9 mouse cellular contexts compared by ENCODE assay signal in genomic region chr8:106508456-106508855, GRCm38 (mm10). TPM values are rescaled to one million over a fixed set of nuclear protein-coding genes. Genes with fewer than 3 reads are reported as not detected.
A peak's percentile ranks its signal among the peaks of the same experiment; 100 is the strongest.
DNase-seq lines count a peak whose midpoint lies in the region; ATAC-seq and TF ChIP-seq lines count a peak whose summit lies in the region.
"Had no signal": no experiment of that assay in that cellular context is flagged by ENCODE, and none has a peak within 500 bp of the region (broad histone marks: within the 10 kb centered on the region; RNA-seq: fewer than 3 reads in every experiment).

No protein-coding gene starts in this region.

- peaks cover 49% of the 10 kb centered on the region for H3K4me1 ChIP-seq in heart, embryonic 10.5 days
- H3K4me1 ChIP-seq in ES-Bruce4 (ENCODE audit: control insufficient read depth, insufficient read depth, low read length): peaks cover 5% of the 10 kb centered on the region
- H3K4me1 ChIP-seq in midbrain, embryonic 10.5 days: peaks cover 42% of the 10 kb centered on the region

- TF ChIP-seq EP300 in ES-Bruce4 (IDR thresholded peaks at IDR 0.05; ENCODE audit: insufficient read depth, low read depth, low read length): no peak

- no peak for ATAC-seq in granulocyte monocyte progenitor cell, adult 5-6 weeks (replicated peaks; ENCODE audit: poor library complexity, severe bottlenecking)

- no peak for TF ChIP-seq POLR2A in ES-Bruce4 (IDR thresholded peaks at IDR 0.05; ENCODE audit: insufficient read depth, low read length)

- peak overlapping the region; percentile 87 for H3K27ac ChIP-seq in heart, embryonic 10.5 days
- no peak overlapping the region for H3K27ac ChIP-seq in ES-Bruce4 (ENCODE audit: insufficient read depth, low read length)
- H3K27ac ChIP-seq in midbrain, embryonic 10.5 days (replicated peaks): peak overlapping the region; percentile 53; the same call in 1 of the 2 replicates
- H3K27ac ChIP-seq in gastrocnemius, adult 2 months: no peak overlapping the region

- no peak for TF ChIP-seq CTCF in ES-Bruce4 (IDR thresholded peaks at IDR 0.05; ENCODE audit: low read depth, low read length)
- no peak for TF ChIP-seq CTCF in gastrocnemius, adult 2 months (IDR thresholded peaks at IDR 0.05)

- intact Hi-C loops in heart, postnatal 10 days (cut with DNase I): no loop called here
- intact Hi-C loops in gastrocnemius, adult 2 months (cut with DNase I): no loop called here

- peaks cover 42% of the 10 kb centered on the region for H3K27me3 ChIP-seq in heart, embryonic 10.5 days (ENCODE audit: insufficient read depth, poor library complexity, severe bottlenecking)
- peaks cover 4% of the 10 kb centered on the region for H3K27me3 ChIP-seq in ES-Bruce4 (ENCODE audit: control insufficient read depth, insufficient read depth, low read length, poor library complexity, severe bottlenecking)
- H3K27me3 ChIP-seq in midbrain, embryonic 10.5 days (ENCODE audit: low read depth, poor library complexity, severe bottlenecking): peaks cover 84% of the 10 kb centered on the region

- peak overlapping the region; percentile 46; the same call in 1 of the 2 replicates for H3K9ac ChIP-seq in ES-Bruce4 (ENCODE audit: low read depth, poor library complexity, severe bottlenecking)

- DNase-seq in heart, embryonic 10.5 days (ENCODE audit: low spot score): no peak
- DNase-seq in heart, postnatal 10 days: no peak
- peak; percentile 1 for DNase-seq in heart, postnatal 4 days
- peak; percentile 23 for DNase-seq in midbrain, embryonic 10.5 days (ENCODE audit: low spot score)
- no peak for DNase-seq in gastrocnemius, adult 2 months
- no peak for DNase-seq in ovary, adult 18-20 months (ENCODE audit: low spot score)

- H3K9me3 ChIP-seq in heart, embryonic 10.5 days: no peaks in the 10 kb centered on the region
- peaks cover 3% of the 10 kb centered on the region; the same call in 1 of the 2 replicates for H3K9me3 ChIP-seq in ES-Bruce4 (replicated peaks; ENCODE audit: control insufficient read depth, insufficient read depth, low read length, poor library complexity, severe bottlenecking)
- no peaks in the 10 kb centered on the region for H3K9me3 ChIP-seq in midbrain, embryonic 10.5 days (replicated peaks)

- peak overlapping the region; percentile 62 for H3K4me3 ChIP-seq in heart, embryonic 10.5 days
- H3K4me3 ChIP-seq in ES-Bruce4 (ENCODE audit: low read depth, low read length): no peak overlapping the region
- H3K4me3 ChIP-seq in midbrain, embryonic 10.5 days: peak overlapping the region; percentile 58
- no peak overlapping the region for H3K4me3 ChIP-seq in gastrocnemius, adult 2 months

- WGBS in heart, embryonic 10.5 days: 27% methylated on average over 3 of the region's 3 CpGs
- WGBS in midbrain, embryonic 10.5 days: 27% methylated on average over 3 of the region's 3 CpGs

- H3K36me3 ChIP-seq in heart, embryonic 10.5 days: no peaks in the 10 kb centered on the region
- H3K36me3 ChIP-seq in ES-Bruce4 (ENCODE audit: control insufficient read depth, insufficient read depth, low read length, poor library complexity, severe bottlenecking): peaks cover 5% of the 10 kb centered on the region; the same call in 1 of the 2 replicates
- no peaks in the 10 kb centered on the region for H3K36me3 ChIP-seq in midbrain, embryonic 10.5 days

RNA-seq across cellular contexts. Expression of gene Cdh3, which starts 2.2 kb away (rescaled TPM):
- 31.2 and 37.7 TPM in 2 replicates for polyA plus RNA-seq in heart, embryonic 10.5 days (2016; fragmentation: Nextera tagmentation; extraction: Ambion mirVana)
- total RNA-seq in heart, postnatal 10 days (2021): 1 to 10 TPM; 2.8 to 3.3 TPM
- 33.3 and 40.9 TPM in 2 replicates for polyA plus RNA-seq in ES-Bruce4 (2011; ENCODE audit: insufficient read depth, insufficient read length, low read depth, missing spikeins)
- total RNA-seq in heart, postnatal 4 days (2021): 1 to 10 TPM; 8.1 to 9.0 TPM
- 2.4 and 3.6 TPM in 2 replicates for polyA plus RNA-seq in midbrain, embryonic 10.5 days (2016; fragmentation: Nextera tagmentation; extraction: Ambion mirVana)
- total RNA-seq in gastrocnemius, adult 2 months (2021): under 1 TPM in 1 of 2 experiments, not detected in 1; 0.06 TPM
- total RNA-seq in granulocyte monocyte progenitor cell, adult 5-6 weeks (2014; fragmentation: Nextera tagmentation): not detected in 2 replicates
- total RNA-seq in granulocyte monocyte progenitor cell, adult 5-6 weeks (2017): not detected in 2 replicates

RNA-seq across cellular contexts. Expression of gene 6030452D12Rik, which starts 8.1 kb away (rescaled TPM):
- polyA plus RNA-seq in heart, embryonic 10.5 days (2016; fragmentation: Nextera tagmentation; extraction: Ambion mirVana): not detected in 2 replicates
- total RNA-seq in heart, postnatal 10 days (2021): not detected
- not detected in 2 replicates for polyA plus RNA-seq in ES-Bruce4 (2011; ENCODE audit: insufficient read depth, insufficient read length, low read depth, missing spikeins)
- not detected for total RNA-seq in heart, postnatal 4 days (2021)
- polyA plus RNA-seq in midbrain, embryonic 10.5 days (2016; fragmentation: Nextera tagmentation; extraction: Ambion mirVana): not detected in 2 replicates
- not detected for total RNA-seq in gastrocnemius, adult 2 months (2021)
- total RNA-seq in granulocyte monocyte progenitor cell, adult 5-6 weeks (2014; fragmentation: Nextera tagmentation): not detected in 2 replicates
- not detected in 2 replicates for total RNA-seq in granulocyte monocyte progenitor cell, adult 5-6 weeks (2017)
- total RNA-seq: gastrocnemius, adult 8-10 months had no signal

Comparison
In these comparisons a context has a peak if more than half of its experiments do, and no peak if none do; other contexts are left out.
1. DNase-seq: peak in heart, postnatal 4 days (single experiment) and midbrain, embryonic 10.5 days (single experiment); none in heart, embryonic 10.5 days (single experiment), heart, postnatal 10 days (0 of 2), gastrocnemius, adult 2 months (single experiment) and ovary, adult 18-20 months (single experiment).
2. H3K27ac ChIP-seq: peak in heart, embryonic 10.5 days (single experiment) and midbrain, embryonic 10.5 days (single experiment); none in ES-Bruce4 (single experiment) and gastrocnemius, adult 2 months (single experiment).
3. H3K4me3 ChIP-seq: peak in heart, embryonic 10.5 days (single experiment) and midbrain, embryonic 10.5 days (single experiment); none in ES-Bruce4 (single experiment) and gastrocnemius, adult 2 months (single experiment).